Mouse (Mus musculus) urinary bladder, postnatal 0 days (tissue): ENCODE data around the gene Dkc1. TPM values are rescaled to one million over a fixed set of nuclear protein-coding genes. Genes with fewer than 3 reads are reported as not detected.

ENCODE experiments used
- polyA plus RNA-seq: library from polyadenylated mRNA; unstranded; fragments of >200 nt; fragmentation: Nextera tagmentation; extraction: Ambion mirVana; gene quantifications from 2 replicates; pipeline ENCODE4 v1.2.1, GENCODE M21; 2015

Gene Dkc1
- polyA plus RNA-seq = 44.6 and 50.5 TPM in 2 replicates

DNA sequence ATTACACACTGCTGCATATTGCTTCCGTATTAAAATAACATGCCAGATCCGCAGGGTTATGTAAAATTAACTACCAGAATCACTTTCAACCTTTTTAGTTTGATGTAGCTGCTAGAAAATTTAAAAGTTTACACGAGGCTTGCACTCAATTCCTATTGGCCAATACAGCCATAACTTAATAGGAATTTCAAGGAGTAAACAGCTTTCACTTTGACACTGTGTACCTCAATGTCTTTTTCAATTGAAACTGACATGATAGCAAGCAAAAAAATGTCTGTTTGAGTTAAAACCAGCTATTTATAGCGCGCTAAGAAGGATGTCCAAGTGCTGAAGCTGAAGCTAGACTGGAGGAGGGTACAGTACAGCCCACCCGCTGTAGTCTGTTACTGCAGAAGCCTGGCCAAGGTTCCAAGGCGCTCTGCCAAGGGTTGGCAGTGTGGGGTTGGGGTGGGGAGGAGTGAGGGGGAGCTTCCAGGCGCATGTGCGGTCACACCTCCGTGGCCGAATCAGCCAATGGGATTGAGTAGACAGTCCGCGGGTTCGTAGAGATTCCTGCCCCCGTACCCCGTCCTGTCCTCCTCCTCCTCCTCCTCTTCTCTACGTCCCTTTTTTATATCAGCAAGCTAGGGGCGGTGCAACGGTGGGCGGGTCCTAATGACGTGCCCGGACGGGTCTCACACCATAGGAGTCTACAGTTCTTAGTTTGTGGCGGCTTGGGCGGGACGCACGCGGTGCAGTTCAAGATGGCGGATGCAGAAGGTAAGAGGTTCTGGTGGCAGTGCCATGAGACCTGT, at the start of gene Dkc1:
Gene Dkc1, plus strand, starts transcription at position 486 of the 794 bp plus-strand sequence.

GRCm38 (mm10) chrX:75084774-75085508, 10.7 kb upstream of the Dkc1 start, which contains the start of gene Gab3:
TSS of gene Gab3 (minus strand) at chrX:75085458.

GRCm38 (mm10) chrX:75130467-75131160, 35.0 kb downstream of the Dkc1 start, which contains the start of gene Mpp1:
TSS of gene Mpp1 (minus strand) at chrX:75131016.

Other genes with a start within 250 kb of the Dkc1 start
- 1.6 and 1.8 TPM in 2 replicates for gene Gab3, start 10.4 kb upstream of the Dkc1 start, polyA plus RNA-seq
- gene Mpp1, start 35.2 kb downstream of the Dkc1 start, polyA plus RNA-seq = 66.5 and 67.5 TPM in 2 replicates
- not detected in 2 replicates for gene Smim9, start 67.9 kb downstream of the Dkc1 start, polyA plus RNA-seq